Mouse (Mus musculus) midbrain, postnatal 0 days (tissue): ENCODE results near the gene Sytl5. TPM values are rescaled to one million over a fixed set of nuclear protein-coding genes. Genes with fewer than 3 reads are reported as not detected.
A peak's percentile ranks its signal among the peaks of the same experiment; 100 is the strongest.

ENCODE experiments used
- ATAC-seq: fragments of 200-750 bp; cut with Nextera tagmentation; 2 replicates; pipeline ENCODE4 v1.8.0; 2017; ENCODE audit warnings: moderate number of reproducible peaks, mild to moderate bottlenecking, moderate TSS enrichment, moderate library complexity; ENCODE audit not compliant: low FRiP score
- DNase-seq: peaks from one replicate; pipeline ENCODE4 v3.0.0-alpha.2; 2015; ENCODE audit warnings: low spot score
- H3K27ac ChIP-seq: fragments of 300-500 bp; sonication (generic); 2 replicates; pipeline ENCODE4 v1.5.1; 2014; ENCODE audit warnings: low read depth, mild to moderate bottlenecking, low read length, mixed read lengths
- H3K27me3 ChIP-seq: fragments of 300-500 bp; sonication (generic); 2 replicates; pipeline ENCODE4 v1.6.1; 2014; ENCODE audit warnings: low read length, control low read depth, mixed read lengths; ENCODE audit not compliant: insufficient read depth
- H3K36me3 ChIP-seq: fragments of 300-500 bp; sonication (generic); 2 replicates; pipeline ENCODE4 v1.6.1; 2014; ENCODE audit warnings: low read length, control low read depth, mixed read lengths; ENCODE audit not compliant: insufficient read depth
- H3K4me1 ChIP-seq: fragments of 300-500 bp; sonication (generic); 2 replicates; pipeline ENCODE4 v1.6.1; 2014; ENCODE audit warnings: mild to moderate bottlenecking, control low read depth, antibody characterized with exemption, low read length, mixed read lengths; ENCODE audit not compliant: insufficient read depth
- H3K4me2 ChIP-seq: fragments of 300-500 bp; sonication (generic); 2 replicates; pipeline ENCODE4 v1.6.1; 2014; ENCODE audit warnings: low read depth, mild to moderate bottlenecking, low read length, mixed read lengths; ENCODE audit not compliant: poor library complexity, severe bottlenecking
- H3K4me3 ChIP-seq: fragments of 300-500 bp; sonication (generic); 2 replicates; pipeline ENCODE4 v1.5.1; 2014; ENCODE audit warnings: low read depth, mild to moderate bottlenecking, low read length, moderate library complexity
- H3K9ac ChIP-seq: fragments of 300-500 bp; sonication (generic); replicated peaks from 2 replicates; pipeline ENCODE4 v1.6.1; 2014; ENCODE audit warnings: mild to moderate bottlenecking, low read length, moderate library complexity, mixed read lengths; ENCODE audit not compliant: poor library complexity, severe bottlenecking
- H3K9me3 ChIP-seq: fragments of 300-500 bp; sonication (generic); 2 replicates; pipeline ENCODE4 v1.6.1; 2016; ENCODE audit warnings: low read length, control low read depth
- CTCF ChIP-seq: IDR thresholded peaks from 2 replicates; pipeline ENCODE4 v1.5.1; 2016; ENCODE audit warnings: antibody characterized with exemption, mild to moderate bottlenecking
- polyA plus RNA-seq: library from polyadenylated mRNA; unstranded; fragments of >200 nt; fragmentation: Nextera tagmentation; extraction: Ambion mirVana; gene quantifications from 2 replicates; pipeline ENCODE4 v1.2.1, GENCODE M21; 2015
- total RNA-seq: library from RNA; depleted of rRNA; stranded (reverse); fragments of >200 nt; gene quantifications from 2 replicates; pipeline ENCODE4 v1.2.3, GENCODE M21; 2014; rRNA removed

Sytl5 gene
- total and polyA plus RNA-seq, 2 experiments from 2014 or later, result 0.27 to 0.36 TPM

DNA sequence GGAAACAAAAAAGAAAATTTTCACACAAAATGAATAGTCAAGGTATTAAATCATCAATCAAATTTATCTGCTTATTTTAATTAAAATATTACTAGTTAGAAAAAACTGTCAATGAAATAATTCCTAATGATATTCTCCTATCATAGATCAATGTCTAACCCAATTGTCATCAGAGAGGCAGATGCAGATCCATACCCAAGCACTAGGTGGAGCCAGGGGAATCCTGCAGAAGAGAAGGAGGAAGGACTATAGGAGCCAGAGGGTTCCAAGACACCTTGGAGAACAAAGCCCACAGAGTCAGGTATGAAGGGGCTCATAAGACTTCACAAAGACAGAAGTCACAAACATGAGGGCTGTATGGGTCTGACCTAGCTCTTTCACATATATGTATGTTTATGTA lies 149.2 kb downstream of the Sytl5 start:
- Histone ChIP-seq H3K4me3 (no peak overlapping the region), H3K4me2 (no peak overlapping the region), H3K9me3 (no peaks in the 10 kb centered on the region), H3K27ac (no peak overlapping the region), H3K9ac (no peak overlapping the region), H3K36me3 (no peaks in the 10 kb centered on the region), H3K4me1 (no peaks in the 10 kb centered on the region), H3K27me3 (no peaks in the 10 kb centered on the region)
- DNase-seq, result no peak
- no peak for ATAC-seq
- peak; percentile 43; the same call in 1 of the 2 replicates for TF ChIP-seq CTCF

Other genes starting within 250 kb of the Sytl5 start
- 37.2 and 42.3 TPM in 2 replicates for gene Dynlt3, start 222.6 kb upstream of the Sytl5 start, total RNA-seq
- gene Dynlt3, start 222.6 kb upstream of the Sytl5 start, polyA plus RNA-seq, result 63.4 and 65.3 TPM in 2 replicates
- gene Hypm, start 38.7 kb upstream of the Sytl5 start, total RNA-seq, result not detected in 2 replicates
- gene Hypm, start 38.7 kb upstream of the Sytl5 start, polyA plus RNA-seq, result not detected in 2 replicates
- not detected in 2 replicates for gene H2al3, start 35.9 kb upstream of the Sytl5 start, total RNA-seq
- gene H2al3, start 35.9 kb upstream of the Sytl5 start, polyA plus RNA-seq, result not detected in 2 replicates
- gene Srpx, start 232.1 kb downstream of the Sytl5 start, total RNA-seq, result 1.5 and 2.9 TPM in 2 replicates
- 1.6 TPM in 2 replicates for gene Srpx, start 232.1 kb downstream of the Sytl5 start, polyA plus RNA-seq